Mouse (Mus musculus) midbrain, embryonic 12.5 days (tissue): ENCODE results near the gene Gm2163. TPM values are rescaled to one million over a fixed set of nuclear protein-coding genes. Genes with fewer than 3 reads are reported as not detected.
"Not testable (repeated sequence)": the region's sequence is repeated elsewhere in the genome, so short reads cannot be mapped to it uniquely, and the experiment has no call there.

Experiments used
- ATAC-seq: fragments of 200-750 bp; cut with Nextera tagmentation; 2 replicates; pipeline ENCODE4 v1.8.0; 2017; ENCODE audit warnings: low read depth, moderate TSS enrichment, moderate library complexity; ENCODE audit not compliant: low FRiP score
- H3K27ac ChIP-seq: fragments of 300-500 bp; sonication (generic); replicated peaks from 2 replicates; pipeline ENCODE4 v1.5.1; 2016; ENCODE audit warnings: mild to moderate bottlenecking
- H3K27me3 ChIP-seq: fragments of 300-500 bp; sonication (generic); 2 replicates; pipeline ENCODE4 v1.6.1; 2016; ENCODE audit warnings: mild to moderate bottlenecking
- H3K36me3 ChIP-seq: fragments of 300-500 bp; sonication (generic); 2 replicates; pipeline ENCODE4 v1.6.1; 2016
- H3K4me1 ChIP-seq: fragments of 300-500 bp; sonication (generic); 2 replicates; pipeline ENCODE4 v1.6.1; 2016
- H3K4me2 ChIP-seq: fragments of 300-500 bp; sonication (generic); replicated peaks from 2 replicates; pipeline ENCODE4 v1.6.1; 2016; ENCODE audit warnings: mild to moderate bottlenecking, moderate library complexity
- H3K4me3 ChIP-seq: fragments of 300-500 bp; sonication (generic); 2 replicates; pipeline ENCODE4 v1.5.1; 2016; ENCODE audit warnings: mild to moderate bottlenecking
- H3K9ac ChIP-seq: fragments of 300-500 bp; sonication (generic); replicated peaks from 2 replicates; pipeline ENCODE4 v1.6.1; 2016; ENCODE audit warnings: mild to moderate bottlenecking, moderate library complexity
- H3K9me3 ChIP-seq: fragments of 300-500 bp; sonication (generic); 2 replicates; pipeline ENCODE4 v1.6.1; 2016; ENCODE audit warnings: mild to moderate bottlenecking
- WGBS: fragments of 180-500 bp; shearing (Covaris S2); methylation state at CpG from one replicate; pipeline ENCODE4 v1.1.7; 2016; 5-methylcytosine and 5-hydroxymethylcytosine counted together
- polyA plus RNA-seq: library from polyadenylated mRNA; unstranded; fragments of >200 nt; fragmentation: Nextera tagmentation; extraction: Ambion mirVana; gene quantifications from 2 replicates; pipeline ENCODE4 v1.2.1, GENCODE M21; 2016

Gm2163 gene
- 0.10 TPM in 1 of 2 replicates, not detected in the other for polyA plus RNA-seq

- no CpG with 5 or more reads among the region's 5 CpGs for WGBS
- ATAC-seq, H3K27ac ChIP-seq, H3K9me3 ChIP-seq, H3K4me2 ChIP-seq, H3K4me1 ChIP-seq, H3K4me3 ChIP-seq, H3K27me3 ChIP-seq, H3K9ac ChIP-seq, H3K36me3 ChIP-seq: not testable (repeated sequence)
Observed at GRCm38 (mm10) chr4:42466452-42466851, at the start of gene Gm2163. Gm2163 (plus strand) TSS chr4:42466752.

- not testable (repeated sequence) for H3K4me2 ChIP-seq, H3K4me1 ChIP-seq, H3K9ac ChIP-seq, H3K36me3 ChIP-seq, H3K27ac ChIP-seq, H3K4me3 ChIP-seq, ATAC-seq, H3K27me3 ChIP-seq, H3K9me3 ChIP-seq
- no CpG with 5 or more reads among the region's 18 CpGs for WGBS
Observed at GRCm38 (mm10) chr4:42439078-42439477, 27.5 kb upstream of the Gm2163 start, which contains the start of gene Gm21586. Gm21586 (plus strand) TSS chr4:42439378.

GRCm38 (mm10) chr4:42528075-42528474 lies 61.5 kb downstream of the Gm2163 start, which contains the start of gene Fam205a2:
Fam205a2 (minus strand) TSS chr4:42528175.
- not testable (repeated sequence) for H3K27me3 ChIP-seq, H3K36me3 ChIP-seq, H3K9ac ChIP-seq, H3K27ac ChIP-seq, H3K4me1 ChIP-seq, ATAC-seq, H3K4me2 ChIP-seq, H3K9me3 ChIP-seq, H3K4me3 ChIP-seq
- no CpG with 5 or more reads among the region's 1 CpGs for WGBS

GRCm38 (mm10) chr4:42611895-42612294 lies 145.3 kb downstream of the Gm2163 start, which contains the start of gene Gm10591:
Gm10591 (plus strand) TSS chr4:42612195.
- H3K4me1 ChIP-seq, H3K27me3 ChIP-seq, H3K4me2 ChIP-seq, H3K27ac ChIP-seq, H3K4me3 ChIP-seq, H3K36me3 ChIP-seq, ATAC-seq, H3K9me3 ChIP-seq, H3K9ac ChIP-seq: not testable (repeated sequence)
- WGBS = no CpG with 5 or more reads among the region's 5 CpGs

GRCm38 (mm10) chr4:42629419-42629818 lies 162.9 kb downstream of the Gm2163 start, which contains the start of gene Gm2564:
Gm2564 (plus strand) TSS chr4:42629719.
- H3K4me3 ChIP-seq, H3K4me2 ChIP-seq, H3K27ac ChIP-seq, ATAC-seq, H3K4me1 ChIP-seq, H3K9me3 ChIP-seq, H3K27me3 ChIP-seq, H3K9ac ChIP-seq, H3K36me3 ChIP-seq: not testable (repeated sequence)
- no CpG with 5 or more reads among the region's 8 CpGs for WGBS

Other genes with a start within 250 kb of the Gm2163 start
- not detected in 2 replicates for gene Gm10600, start 226.1 kb upstream of the Gm2163 start, polyA plus RNA-seq
- not detected in 2 replicates for gene Ccl21b, start 211.0 kb upstream of the Gm2163 start, polyA plus RNA-seq
- not detected in 2 replicates for gene Gm21953, start 172.5 kb upstream of the Gm2163 start, polyA plus RNA-seq
- not detected in 2 replicates for gene Fam205a3, start 148.4 kb upstream of the Gm2163 start, polyA plus RNA-seq
- gene Gm21586, start 27.4 kb upstream of the Gm2163 start, polyA plus RNA-seq = not detected in 2 replicates
- gene Fam205a2, start 61.4 kb downstream of the Gm2163 start, polyA plus RNA-seq = not detected in 2 replicates
- not detected in 2 replicates for gene Gm10591, start 145.4 kb downstream of the Gm2163 start, polyA plus RNA-seq
- gene Gm2564, start 163.0 kb downstream of the Gm2163 start, polyA plus RNA-seq = not detected in 2 replicates
- not detected in 2 replicates for gene Ccl27b, start 188.5 kb downstream of the Gm2163 start, polyA plus RNA-seq
- gene Il11ra2, start 195.1 kb downstream of the Gm2163 start, polyA plus RNA-seq = not detected in 2 replicates